Mouse (Mus musculus): Measurements from ENCODE around the gene Fam222a. TPM values are rescaled to one million over a fixed set of nuclear protein-coding genes. Genes with fewer than 3 reads are reported as not detected.

Fam222a gene
- polyA plus RNA-seq, 1 experiment from 2014 or later, result 6.1 TPM

DNA sequence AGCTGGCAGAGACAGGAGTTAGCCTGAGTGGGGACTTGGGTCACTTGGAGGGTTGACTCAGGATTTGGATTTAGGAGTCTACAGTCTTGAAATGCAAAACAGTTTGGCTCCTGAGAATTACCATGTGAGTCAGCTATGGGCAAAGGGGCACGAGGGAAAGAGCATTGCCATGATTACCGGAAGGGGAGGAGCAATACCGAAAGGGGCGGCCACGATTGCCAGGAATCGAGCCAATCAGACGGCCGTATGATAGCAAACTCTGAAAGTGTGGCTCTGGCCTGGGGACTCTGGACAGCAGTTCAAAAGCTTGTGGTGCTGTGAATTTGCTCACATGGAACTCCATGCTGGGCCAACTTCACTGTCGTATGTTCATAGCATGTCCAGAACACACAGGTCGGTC, 18.8 kb upstream of the Fam222a start:
- H3K4me3 ChIP-seq (replicated peaks), result no peak overlapping the region
- no peaks in the 10 kb centered on the region for H3K9me3 ChIP-seq
- H3K4me1 ChIP-seq (replicated peaks), result peaks cover 25% of the 10 kb centered on the region
- H3K4me2 ChIP-seq (replicated peaks), result no peak overlapping the region
- no peaks in the 10 kb centered on the region for H3K27me3 ChIP-seq
- no peak overlapping the region for H3K9ac ChIP-seq (replicated peaks)
- ATAC-seq, result no peak
- H3K27ac ChIP-seq, result no peak overlapping the region
- no peaks in the 10 kb centered on the region for H3K36me3 ChIP-seq
- WGBS, result 94% methylated on average over 10 of the region's 10 CpGs

DNA sequence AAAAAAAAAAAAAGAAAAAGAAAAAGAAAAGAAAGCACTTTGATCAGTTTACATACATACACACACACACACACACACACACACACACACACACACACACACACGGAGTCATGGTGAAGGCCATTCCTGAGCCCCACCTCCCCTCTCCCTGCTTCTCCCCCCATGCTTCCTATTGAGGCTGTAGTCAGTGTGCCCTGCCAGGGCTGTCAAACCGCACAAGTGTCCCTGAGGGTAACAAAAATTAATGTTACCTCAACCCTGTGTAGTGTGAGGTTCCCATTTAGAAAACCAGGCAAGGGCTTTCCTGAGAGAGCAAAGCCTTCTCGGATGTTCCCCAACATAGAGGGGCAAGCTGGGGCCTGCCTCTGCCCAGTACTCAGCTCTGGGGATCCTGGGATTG, 18.0 kb upstream of the Fam222a start:
- H3K27ac ChIP-seq, result no peak overlapping the region
- H3K4me2 ChIP-seq (replicated peaks), result no peak overlapping the region
- no peaks in the 10 kb centered on the region for H3K36me3 ChIP-seq
- H3K27me3 ChIP-seq, result no peaks in the 10 kb centered on the region
- no peak for ATAC-seq
- no peak overlapping the region for H3K4me3 ChIP-seq (replicated peaks)
- WGBS, result 85% methylated on average over 3 of the region's 3 CpGs
- peaks cover 25% of the 10 kb centered on the region for H3K4me1 ChIP-seq (replicated peaks)
- H3K9ac ChIP-seq (replicated peaks), result no peak overlapping the region
- no peaks in the 10 kb centered on the region for H3K9me3 ChIP-seq

GRCm38 (mm10) chr5:114550431-114550830, 17.4 kb upstream of the Fam222a start:
- no peak for ATAC-seq
- Histone ChIP-seq H3K9ac (replicated peaks) (no peak overlapping the region), H3K4me2 (replicated peaks) (no peak overlapping the region), H3K27me3 (no peaks in the 10 kb centered on the region), H3K4me3 (replicated peaks) (no peak overlapping the region), H3K27ac (peak overlapping the region; percentile 27), H3K4me1 (replicated peaks) (peaks cover 23% of the 10 kb centered on the region), H3K9me3 (peaks cover 3% of the 10 kb centered on the region; the same call in 1 of the 2 replicates), H3K36me3 (no peaks in the 10 kb centered on the region)
- WGBS, result 34% methylated on average over 7 of the region's 7 CpGs

GRCm38 (mm10) chr5:114550886-114551492, 16.8 kb upstream of the Fam222a start:
- no peak for ATAC-seq
- Histone ChIP-seq H3K36me3 (no peaks in the 10 kb centered on the region), H3K4me1 (replicated peaks) (peaks cover 22% of the 10 kb centered on the region), H3K4me3 (replicated peaks) (no peak overlapping the region), H3K4me2 (replicated peaks) (no peak overlapping the region), H3K9ac (replicated peaks) (0 out of 2 replicates have a peak overlapping the region, but pooled peaks have one; percentile 4), H3K27me3 (no peaks in the 10 kb centered on the region), H3K9me3 (peaks cover 3% of the 10 kb centered on the region; the same call in 1 of the 2 replicates), H3K27ac (peak overlapping the region; percentile 27)
- WGBS, result 9% methylated on average over 6 of the region's 6 CpGs

DNA sequence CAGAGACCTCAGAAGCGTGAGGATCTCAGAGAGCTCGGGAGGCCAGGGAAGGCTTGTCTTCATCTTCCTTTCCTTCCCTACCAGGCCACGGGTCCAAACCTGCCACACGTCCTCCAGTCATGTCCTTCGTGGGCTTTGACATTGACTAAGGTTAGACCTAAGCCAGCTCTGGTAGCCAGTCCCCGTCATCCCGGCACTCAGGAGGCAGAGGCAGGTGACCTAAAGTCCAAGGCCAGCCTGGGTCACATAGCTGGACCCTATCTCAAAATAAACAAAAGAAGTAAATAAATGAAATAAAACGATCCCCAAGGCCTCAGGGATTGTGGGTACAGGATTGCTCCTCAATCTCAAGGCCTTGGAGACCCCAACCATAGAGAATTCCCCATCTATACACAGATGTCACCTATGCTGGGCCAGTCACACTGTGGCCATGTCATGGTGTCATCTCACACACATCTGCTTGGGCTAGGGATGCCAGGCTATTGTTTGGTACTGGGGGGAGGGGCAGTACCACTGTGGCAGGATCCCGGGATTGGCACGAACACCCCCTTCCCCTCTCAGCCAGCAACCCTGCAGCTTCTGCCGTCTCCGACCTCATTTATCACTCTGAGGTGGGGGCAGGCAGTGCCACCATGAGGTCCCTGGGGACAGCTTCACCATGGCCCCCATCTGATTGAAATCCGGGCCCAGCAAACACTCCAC, 15.2 kb upstream of the Fam222a start:
- WGBS, result 73% methylated on average over 13 of the region's 13 CpGs
- Histone ChIP-seq H3K9ac (replicated peaks) (peak overlapping the region; percentile 20; the same call in 1 of the 2 replicates), H3K36me3 (no peaks in the 10 kb centered on the region), H3K4me3 (replicated peaks) (no peak overlapping the region), H3K27me3 (no peaks in the 10 kb centered on the region), H3K4me2 (replicated peaks) (no peak overlapping the region), H3K27ac (0 out of 2 replicates have a peak overlapping the region, but pooled peaks have one; percentile 19), H3K9me3 (peaks cover 3% of the 10 kb centered on the region; the same call in 1 of the 2 replicates), H3K4me1 (replicated peaks) (peaks cover 24% of the 10 kb centered on the region)
- no peak for ATAC-seq

GRCm38 (mm10) chr5:114553706-114554105, 14.1 kb upstream of the Fam222a start:
- H3K36me3 ChIP-seq, result no peaks in the 10 kb centered on the region
- no peak overlapping the region for H3K4me2 ChIP-seq (replicated peaks)
- peaks cover 3% of the 10 kb centered on the region; the same call in 1 of the 2 replicates for H3K9me3 ChIP-seq
- H3K4me3 ChIP-seq (replicated peaks), result no peak overlapping the region
- H3K27me3 ChIP-seq, result no peaks in the 10 kb centered on the region
- H3K27ac ChIP-seq, result no peak overlapping the region
- 63% methylated on average over 8 of the region's 8 CpGs for WGBS
- no peak for ATAC-seq
- H3K9ac ChIP-seq (replicated peaks), result no peak overlapping the region
- H3K4me1 ChIP-seq (replicated peaks), result peaks cover 34% of the 10 kb centered on the region

GRCm38 (mm10) chr5:114555424-114555823, 12.4 kb upstream of the Fam222a start:
- no peaks in the 10 kb centered on the region for H3K27me3 ChIP-seq

GRCm38 (mm10) chr5:114556109-114556508, 11.7 kb upstream of the Fam222a start:
- H3K4me2 ChIP-seq (replicated peaks), result no peak overlapping the region
- no peak overlapping the region for H3K4me3 ChIP-seq (replicated peaks)
- no peak overlapping the region for H3K9ac ChIP-seq (replicated peaks)
- 82% methylated on average over 11 of the region's 11 CpGs for WGBS
- no peak for ATAC-seq
- H3K27me3 ChIP-seq, result no peaks in the 10 kb centered on the region
- no peaks in the 10 kb centered on the region for H3K36me3 ChIP-seq
- H3K27ac ChIP-seq, result no peak overlapping the region
- H3K9me3 ChIP-seq, result peaks cover 5% of the 10 kb centered on the region; the same call in 1 of the 2 replicates
- H3K4me1 ChIP-seq (replicated peaks), result peaks cover 29% of the 10 kb centered on the region

More at GRCm38 (mm10) chr5:114555424-114555823, 12.4 kb upstream of the Fam222a start:
- peaks cover 5% of the 10 kb centered on the region; the same call in 1 of the 2 replicates for H3K9me3 ChIP-seq
- no peak overlapping the region for H3K27ac ChIP-seq
- no peak overlapping the region for H3K9ac ChIP-seq (replicated peaks)
- 98% methylated on average over 2 of the region's 2 CpGs for WGBS
- peaks cover 30% of the 10 kb centered on the region for H3K4me1 ChIP-seq (replicated peaks)
- H3K4me2 ChIP-seq (replicated peaks), result no peak overlapping the region
- H3K4me3 ChIP-seq (replicated peaks), result no peak overlapping the region
- no peaks in the 10 kb centered on the region for H3K36me3 ChIP-seq
- no peak for ATAC-seq

- H3K4me1 ChIP-seq (replicated peaks), result peaks cover 21% of the 10 kb centered on the region
- H3K27ac ChIP-seq, result peak overlapping the region; percentile 45; the same call in 1 of the 2 replicates
- WGBS, result 38% methylated on average over 20 of the region's 20 CpGs
- H3K27me3 ChIP-seq, result no peaks in the 10 kb centered on the region
- peak; percentile 63 for ATAC-seq
- H3K36me3 ChIP-seq, result no peaks in the 10 kb centered on the region
- H3K9me3 ChIP-seq, result peaks cover 5% of the 10 kb centered on the region; the same call in 1 of the 2 replicates
- H3K4me2 ChIP-seq (replicated peaks), result no peak overlapping the region
- H3K4me3 ChIP-seq (replicated peaks), result no peak overlapping the region
- H3K9ac ChIP-seq (replicated peaks), result no peak overlapping the region
Observed at GRCm38 (mm10) chr5:114557765-114558731, 9.8 kb upstream of the Fam222a start.

DNA sequence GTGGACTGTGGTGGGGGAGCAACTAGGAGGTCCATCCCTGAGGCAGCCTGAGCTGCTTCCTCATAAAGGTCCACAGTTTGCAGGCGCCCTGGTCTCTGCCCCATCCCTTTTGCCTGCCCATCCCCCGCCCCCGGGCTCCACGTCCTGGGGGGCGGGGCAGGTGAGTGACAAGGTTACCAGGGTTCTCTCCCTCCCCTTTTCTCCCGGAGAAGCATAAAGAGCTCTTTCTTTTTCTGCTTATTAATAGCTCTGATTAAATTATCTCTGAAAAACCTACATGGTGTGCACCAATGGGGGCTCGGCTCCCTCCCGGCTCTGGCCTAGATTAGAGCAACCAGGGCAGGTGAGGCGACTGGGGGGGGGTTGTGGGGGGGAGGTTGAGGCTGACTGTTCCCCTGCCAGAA, 7.3 kb upstream of the Fam222a start:
- Histone ChIP-seq H3K4me3 (replicated peaks) (no peak overlapping the region), H3K4me1 (replicated peaks) (peaks cover 28% of the 10 kb centered on the region), H3K9ac (replicated peaks) (0 out of 2 replicates have a peak overlapping the region, but pooled peaks have one; percentile 19), H3K27me3 (peaks cover 9% of the 10 kb centered on the region), H3K36me3 (no peaks in the 10 kb centered on the region), H3K9me3 (peaks cover 9% of the 10 kb centered on the region; the same call in 1 of the 2 replicates), H3K27ac (no peak overlapping the region), H3K4me2 (replicated peaks) (no peak overlapping the region)
- WGBS, result 33% methylated on average over 9 of the region's 9 CpGs
- ATAC-seq, result no peak

DNA sequence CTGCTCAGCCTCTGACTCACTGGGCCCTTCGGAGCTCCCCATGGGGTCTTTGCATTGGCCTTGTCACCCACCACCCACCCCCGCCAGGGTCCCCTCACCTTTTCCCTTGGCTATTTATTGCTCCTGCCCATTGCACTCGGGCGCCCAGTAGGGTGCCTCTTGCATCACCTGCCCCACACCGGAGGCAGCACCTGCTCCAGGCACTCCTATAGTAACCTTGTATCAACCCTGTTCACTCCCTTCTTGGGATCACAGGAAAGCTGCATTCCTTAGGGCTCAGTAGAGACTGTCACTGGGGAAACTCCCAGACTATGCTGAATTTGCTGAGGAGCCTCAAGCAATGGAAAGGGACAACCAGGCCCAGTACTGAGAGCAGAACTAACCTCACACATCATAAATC, 6.9 kb upstream of the Fam222a start:
- no peak overlapping the region for H3K9ac ChIP-seq (replicated peaks)
- H3K27me3 ChIP-seq, result peaks cover 13% of the 10 kb centered on the region
- H3K4me1 ChIP-seq (replicated peaks), result peaks cover 29% of the 10 kb centered on the region
- WGBS, result 64% methylated on average over 5 of the region's 5 CpGs
- H3K4me3 ChIP-seq (replicated peaks), result no peak overlapping the region
- H3K36me3 ChIP-seq, result no peaks in the 10 kb centered on the region
- no peak for ATAC-seq
- H3K27ac ChIP-seq, result no peak overlapping the region
- H3K9me3 ChIP-seq, result peaks cover 9% of the 10 kb centered on the region; the same call in 1 of the 2 replicates
- no peak overlapping the region for H3K4me2 ChIP-seq (replicated peaks)

Measured in midbrain, embryonic 13.5 days (tissue).